Mouse (Mus musculus): Measurements from ENCODE around the gene Gpr157. TPM values are rescaled to one million over a fixed set of nuclear protein-coding genes. Genes with fewer than 3 reads are reported as not detected.
A peak's percentile ranks its signal among the peaks of the same experiment; 100 is the strongest.
"Not testable (repeated sequence)": the region's sequence is repeated elsewhere in the genome, so short reads cannot be mapped to it uniquely, and the experiment has no call there.

The Gpr157 gene
- 0.40 and 0.59 TPM in 2 replicates for polyA plus RNA-seq (2015; fragmentation: Nextera tagmentation; extraction: Ambion mirVana)

DNA sequence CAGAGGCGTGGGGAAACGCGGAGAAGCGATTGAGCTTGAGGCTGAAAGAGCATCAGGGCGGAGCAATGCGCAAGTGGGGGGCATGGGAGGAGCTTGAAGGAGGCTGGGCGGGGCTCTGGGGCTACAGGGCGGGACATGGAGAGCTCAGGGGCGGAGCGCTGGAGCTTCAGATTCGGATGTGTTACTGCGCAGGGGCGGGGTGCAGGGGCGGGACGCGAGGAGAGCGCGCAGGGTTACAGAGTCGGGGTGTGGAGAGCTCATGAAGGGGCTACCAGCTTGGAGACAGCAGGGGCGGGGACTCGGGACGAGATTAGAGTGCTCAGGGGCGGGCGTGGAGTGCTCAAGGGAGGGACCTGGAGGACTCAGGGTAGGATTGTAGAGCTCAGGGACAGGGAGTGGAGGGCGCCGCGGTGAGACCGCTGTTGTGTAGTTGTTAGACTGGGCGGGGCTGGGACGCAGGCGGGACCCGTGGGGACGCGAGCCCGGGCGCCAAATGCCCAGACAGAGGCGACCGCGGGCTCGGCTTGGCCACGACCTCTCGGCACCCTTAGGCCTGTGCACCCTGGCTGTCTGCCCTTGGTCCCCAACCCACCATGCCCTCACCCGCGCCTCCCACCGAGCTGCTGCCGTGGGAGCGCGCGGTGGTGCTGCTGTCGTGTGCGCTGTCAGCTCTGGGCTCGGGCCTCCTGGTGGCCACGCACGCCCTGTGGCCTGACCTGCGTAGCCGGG, at the start of gene Gpr157:
Gpr157 (plus strand) TSS at position 205 of the 729 bp plus-strand sequence.
- no peaks in the 10 kb centered on the region for H3K36me3 ChIP-seq
- no peaks in the 10 kb centered on the region for H3K9me3 ChIP-seq
- H3K9ac ChIP-seq, result peak within 1 kb of the TSS; percentile 43
- H3K27me3 ChIP-seq, result peaks cover 25% of the 10 kb centered on the region
- H3K4me3 ChIP-seq, result peak within 1 kb of the TSS; percentile 55
- peaks cover 14% of the 10 kb centered on the region for H3K4me1 ChIP-seq (replicated peaks)
- ATAC-seq (ENCODE audit: low FRiP score, low read depth), result peak; percentile 97
- under 1% methylated on average over 41 of the region's 56 CpGs for WGBS
- peak within 1 kb of the TSS; percentile 98 for H3K4me2 ChIP-seq
- H3K27ac ChIP-seq (replicated peaks), result 0 out of 2 replicates have a peak within 1 kb of the TSS, but pooled peaks have one; percentile 11

DNA sequence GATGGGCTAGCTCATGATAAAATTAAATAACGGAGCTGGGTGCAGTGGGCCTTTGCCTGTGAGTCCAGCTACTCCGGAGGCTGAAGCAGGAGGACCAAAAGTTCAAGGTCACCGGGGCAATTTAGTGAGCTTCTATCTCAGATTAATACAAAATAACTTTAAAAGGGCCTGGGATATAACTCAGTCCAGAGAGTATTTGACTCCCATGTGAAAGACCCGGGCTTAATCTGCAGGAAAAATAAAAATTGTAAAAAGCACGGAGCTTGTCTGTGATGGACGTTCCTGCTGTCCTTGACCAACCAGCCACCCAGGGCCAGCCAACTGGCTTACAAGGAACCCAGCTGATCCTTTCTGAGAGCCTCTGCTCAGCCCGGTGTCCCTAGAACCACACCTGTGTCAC, 48.6 kb upstream of the Gpr157 start:
- Histone ChIP-seq H3K4me3 (no peak overlapping the region), H3K4me2 (no peak overlapping the region), H3K9ac (no peak overlapping the region), H3K27ac (replicated peaks) (no peak overlapping the region), H3K27me3 (peaks cover 18% of the 10 kb centered on the region), H3K4me1 (replicated peaks) (peaks cover 5% of the 10 kb centered on the region), H3K36me3 (no peaks in the 10 kb centered on the region), H3K9me3 (no peaks in the 10 kb centered on the region)
- 92% methylated on average over 7 of the region's 7 CpGs for WGBS
- no peak for ATAC-seq (ENCODE audit: low FRiP score, low read depth)

DNA sequence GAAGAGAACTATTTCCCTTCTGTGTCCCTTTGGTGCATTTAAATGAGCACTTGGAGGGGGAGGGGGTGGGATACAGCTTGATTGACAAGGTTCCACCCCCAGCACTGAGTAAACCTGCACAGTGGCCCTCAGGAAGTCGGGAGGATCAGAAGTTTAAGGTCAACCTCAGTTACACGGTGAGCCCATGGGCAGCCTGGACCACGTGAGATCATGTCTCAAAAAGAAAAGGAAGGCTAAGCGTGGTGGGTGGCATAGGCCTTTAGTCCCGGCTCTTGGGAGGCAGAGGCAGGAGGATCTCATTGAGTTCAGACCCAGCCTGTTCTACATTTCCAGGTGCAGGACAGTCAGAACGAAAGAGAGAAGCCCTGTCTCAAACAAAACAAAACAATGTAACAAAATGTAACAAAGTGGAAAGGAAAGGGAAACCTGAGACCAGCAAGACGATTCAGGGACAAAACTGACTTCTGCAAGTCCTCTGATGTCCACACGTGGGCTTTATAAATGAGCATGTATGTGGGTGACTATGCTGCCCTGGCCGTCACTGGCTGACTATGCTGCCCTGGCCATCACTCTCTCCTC, 47.1 kb upstream of the Gpr157 start:
- Histone ChIP-seq H3K36me3 (no peaks in the 10 kb centered on the region), H3K4me3 (no peak overlapping the region), H3K27ac (replicated peaks) (no peak overlapping the region)

DNA sequence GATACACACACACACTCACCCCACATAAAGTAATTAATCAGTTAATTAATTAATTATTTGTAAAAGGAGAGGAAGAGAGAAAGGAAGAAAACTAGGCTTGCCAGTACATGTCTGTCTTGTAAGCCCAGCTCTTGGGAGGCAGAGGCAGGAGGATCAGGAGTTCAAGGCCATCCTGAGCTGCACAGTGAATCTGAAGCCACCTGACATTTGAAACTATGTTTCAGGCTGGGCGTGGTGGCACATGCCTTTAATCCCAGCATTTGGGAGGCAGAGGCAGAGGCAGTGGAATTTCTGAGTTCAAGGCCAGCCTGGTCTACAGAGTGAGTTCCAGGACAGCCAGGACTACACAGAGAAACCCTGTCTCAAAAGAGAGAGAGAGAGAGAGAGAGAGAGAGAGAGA, 46.3 kb upstream of the Gpr157 start:
- H3K27me3 ChIP-seq; H3K4me2 ChIP-seq; H3K4me1 ChIP-seq (replicated peaks); H3K36me3 ChIP-seq; H3K9ac ChIP-seq; H3K4me3 ChIP-seq; ATAC-seq (ENCODE audit: low FRiP score, low read depth); H3K9me3 ChIP-seq; H3K27ac ChIP-seq (replicated peaks): not testable (repeated sequence)
- 65% methylated on average over 1 of the region's 1 CpGs for WGBS

More for the DNA sequence above, 47.1 kb upstream of the Gpr157 start:
- Histone ChIP-seq H3K27me3 (peaks cover 8% of the 10 kb centered on the region), H3K4me2 (no peak overlapping the region), H3K9ac (no peak overlapping the region), H3K4me1 (replicated peaks) (no peaks in the 10 kb centered on the region), H3K9me3 (no peaks in the 10 kb centered on the region)
- ATAC-seq (ENCODE audit: low FRiP score, low read depth), result no peak
- WGBS, result 82% methylated on average over 9 of the region's 9 CpGs

DNA sequence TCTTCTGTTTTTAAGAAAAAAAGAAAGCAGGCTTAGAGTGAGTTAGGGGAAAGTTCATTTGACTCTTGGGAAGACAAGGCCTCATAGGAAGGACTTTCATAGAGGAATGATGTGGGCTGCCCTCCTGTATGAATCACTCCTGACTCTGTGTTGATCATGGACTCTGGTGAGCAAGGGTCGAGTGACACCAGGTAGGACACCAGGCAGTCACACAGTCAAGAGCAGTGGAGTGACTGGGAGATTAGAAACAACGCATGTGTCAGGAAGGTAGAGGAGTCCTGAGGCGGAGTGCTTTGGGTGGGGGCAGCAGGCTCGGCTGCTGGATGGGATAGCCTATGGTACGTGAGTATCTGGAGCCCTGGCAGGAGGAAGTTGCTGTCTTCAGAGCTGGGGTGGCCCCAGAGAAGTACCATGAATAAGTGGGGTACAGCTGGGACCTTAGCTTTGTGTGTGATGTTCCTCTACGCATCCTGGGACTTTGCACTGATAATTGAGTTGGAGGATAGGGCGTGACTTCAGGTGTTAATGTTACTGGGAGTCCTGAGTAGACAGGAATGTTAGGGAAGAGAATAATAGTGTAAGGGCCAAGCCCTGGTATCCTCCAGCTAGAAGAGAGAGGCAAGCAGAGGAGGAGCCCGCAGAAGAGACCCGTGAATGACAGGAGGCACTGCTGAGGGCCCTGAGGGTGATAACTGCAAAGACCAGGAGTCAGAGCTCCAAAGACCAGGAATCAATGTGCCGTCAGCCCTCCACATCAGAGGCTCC, 45.6 kb upstream of the Gpr157 start:
- peaks cover 6% of the 10 kb centered on the region; the same call in 1 of the 2 replicates for H3K27me3 ChIP-seq
- no peak overlapping the region for H3K4me3 ChIP-seq
- H3K27ac ChIP-seq (replicated peaks), result no peak overlapping the region
- no peak for ATAC-seq (ENCODE audit: low FRiP score, low read depth)
- H3K4me2 ChIP-seq, result no peak overlapping the region
- H3K9ac ChIP-seq, result no peak overlapping the region
- H3K36me3 ChIP-seq, result no peaks in the 10 kb centered on the region
- 82% methylated on average over 10 of the region's 10 CpGs for WGBS
- no peaks in the 10 kb centered on the region for H3K9me3 ChIP-seq
- no peaks in the 10 kb centered on the region for H3K4me1 ChIP-seq (replicated peaks)

- H3K27ac ChIP-seq (replicated peaks), result no peak overlapping the region
- no peak for ATAC-seq (ENCODE audit: low FRiP score, low read depth)
- peaks cover 14% of the 10 kb centered on the region for H3K4me1 ChIP-seq (replicated peaks)
- no peak overlapping the region for H3K4me3 ChIP-seq
- 99% methylated on average over 9 of the region's 9 CpGs for WGBS
- H3K36me3 ChIP-seq, result no peaks in the 10 kb centered on the region
- no peaks in the 10 kb centered on the region for H3K9me3 ChIP-seq
- no peak overlapping the region for H3K9ac ChIP-seq
- peaks cover 19% of the 10 kb centered on the region for H3K27me3 ChIP-seq
- H3K4me2 ChIP-seq, result no peak overlapping the region
Observed at GRCm38 (mm10) chr4:150043591-150043990, 43.6 kb upstream of the Gpr157 start.

- 0 out of 2 replicates have a peak, but pooled peaks have one; percentile 8 for ATAC-seq (ENCODE audit: low FRiP score, low read depth)
- peaks cover 45% of the 10 kb centered on the region for H3K27me3 ChIP-seq
Observed at GRCm38 (mm10) chr4:150048038-150048437, 39.1 kb upstream of the Gpr157 start.

DNA sequence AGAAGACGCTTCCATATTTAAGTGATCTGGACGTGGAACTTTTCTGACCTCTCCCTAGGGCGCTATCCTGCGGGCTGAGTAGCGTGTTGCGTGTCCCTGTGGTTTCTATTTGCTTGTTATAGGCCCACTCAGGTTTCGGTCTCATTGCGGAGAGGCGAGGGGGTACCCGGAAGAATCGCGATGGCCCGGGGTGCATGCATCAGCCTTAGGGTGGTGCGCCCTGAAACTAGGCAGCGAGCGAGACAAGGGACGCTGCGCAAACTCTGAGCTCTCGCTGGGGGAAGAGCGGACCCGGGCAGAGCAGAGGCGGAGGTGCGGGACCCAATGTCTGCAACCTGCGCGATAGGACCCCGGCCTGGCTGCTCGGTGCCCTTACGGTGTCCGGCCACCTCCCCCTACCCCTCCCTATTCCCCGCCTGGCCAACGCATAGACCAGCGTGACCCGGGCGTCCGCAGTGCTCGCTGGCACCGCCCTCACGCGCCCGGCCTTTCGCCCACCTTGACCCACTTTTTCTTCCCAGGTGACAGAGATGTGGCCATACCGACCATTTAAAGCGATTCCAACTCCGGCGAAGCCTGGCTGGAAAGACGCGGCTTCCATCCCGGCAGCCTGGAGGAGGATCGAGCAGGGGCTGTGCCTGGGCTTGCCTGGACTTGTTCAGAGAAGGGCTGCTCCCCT, 38.5 kb upstream of the Gpr157 start:
- no peaks in the 10 kb centered on the region for H3K9me3 ChIP-seq
- peaks cover 19% of the 10 kb centered on the region for H3K4me1 ChIP-seq (replicated peaks)
- H3K27ac ChIP-seq (replicated peaks), result no peak overlapping the region
- peak overlapping the region; percentile 43 for H3K4me3 ChIP-seq
- ATAC-seq (ENCODE audit: low FRiP score, low read depth), result no peak
- WGBS, result under 1% methylated on average over 49 of the region's 49 CpGs
- no peaks in the 10 kb centered on the region for H3K36me3 ChIP-seq
- peak overlapping the region; percentile 37 for H3K9ac ChIP-seq
- H3K4me2 ChIP-seq, result peak overlapping the region; percentile 80
- peaks cover 45% of the 10 kb centered on the region for H3K27me3 ChIP-seq

More at GRCm38 (mm10) chr4:150048038-150048437, 39.1 kb upstream of the Gpr157 start:
- peak overlapping the region; percentile 80 for H3K4me2 ChIP-seq
- 0% methylated on average over 20 of the region's 20 CpGs for WGBS
- peaks cover 19% of the 10 kb centered on the region for H3K4me1 ChIP-seq (replicated peaks)
- peak overlapping the region; percentile 43 for H3K4me3 ChIP-seq
- H3K9ac ChIP-seq, result no peak overlapping the region
- no peaks in the 10 kb centered on the region for H3K9me3 ChIP-seq
- H3K27ac ChIP-seq (replicated peaks), result no peak overlapping the region
- H3K36me3 ChIP-seq, result no peaks in the 10 kb centered on the region

DNA sequence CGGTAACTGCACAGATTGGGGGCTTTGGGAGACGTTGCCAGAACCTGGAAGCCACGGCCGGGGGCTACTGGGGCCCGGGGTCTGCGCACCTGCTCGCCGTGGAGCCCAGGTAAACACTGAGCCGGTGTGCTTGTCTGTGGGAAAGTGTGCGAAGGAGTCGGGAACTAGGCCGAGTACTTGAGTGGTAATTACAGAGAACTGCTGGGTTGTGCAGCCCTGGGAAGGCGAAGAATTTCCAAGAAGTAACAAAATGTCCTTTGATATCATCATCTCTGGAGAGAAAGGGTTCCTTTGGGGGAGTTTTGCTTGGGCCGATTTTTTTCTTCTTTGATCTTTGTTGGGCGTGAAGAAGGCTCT, 38.0 kb upstream of the Gpr157 start:
- H3K9me3 ChIP-seq, result no peaks in the 10 kb centered on the region
- peaks cover 19% of the 10 kb centered on the region for H3K4me1 ChIP-seq (replicated peaks)
- WGBS, result 25% methylated on average over 15 of the region's 15 CpGs
- H3K4me3 ChIP-seq, result peak overlapping the region; percentile 43
- no peak for ATAC-seq (ENCODE audit: low FRiP score, low read depth)
- H3K36me3 ChIP-seq, result no peaks in the 10 kb centered on the region
- H3K27me3 ChIP-seq, result peaks cover 45% of the 10 kb centered on the region
- peak overlapping the region; percentile 80 for H3K4me2 ChIP-seq
- H3K9ac ChIP-seq, result peak overlapping the region; percentile 37; the same call in 1 of the 2 replicates
- no peak overlapping the region for H3K27ac ChIP-seq (replicated peaks)

DNA sequence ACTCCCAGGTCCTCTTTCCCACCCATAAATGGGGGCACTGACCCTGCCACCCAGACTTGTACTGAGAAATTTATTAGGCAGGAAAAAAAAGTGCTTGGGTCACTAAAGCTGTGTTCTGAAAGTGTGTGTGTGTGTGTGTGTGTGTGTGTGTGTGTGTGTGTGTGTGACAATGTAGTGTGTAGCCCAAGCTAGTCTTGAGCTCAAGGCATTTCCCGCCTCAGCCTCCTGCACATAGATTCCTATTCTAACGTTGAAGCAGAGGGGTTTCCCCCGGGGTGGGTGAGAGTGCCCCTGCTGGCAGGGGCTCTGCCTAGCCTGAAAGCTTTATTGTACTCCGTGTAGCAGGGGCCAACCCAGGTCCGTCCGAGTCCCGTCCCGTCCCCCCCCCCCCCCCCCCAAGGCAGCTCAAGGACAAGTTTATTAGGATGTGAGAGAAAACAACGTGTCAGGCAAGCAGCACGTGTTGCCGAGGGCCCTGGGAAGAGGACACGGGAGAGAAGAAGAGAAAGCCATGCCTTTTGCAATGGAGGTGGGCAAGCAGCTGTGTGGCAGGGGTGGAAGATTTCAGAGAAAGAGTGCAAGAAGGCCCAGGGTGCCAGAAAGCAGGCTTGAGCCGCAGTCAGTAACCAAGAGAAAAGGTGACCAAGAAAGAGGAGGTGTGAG, 37.5 kb upstream of the Gpr157 start:
- no peak overlapping the region for H3K4me3 ChIP-seq
- no peak overlapping the region for H3K4me2 ChIP-seq
- no peak overlapping the region for H3K27ac ChIP-seq (replicated peaks)
- no peaks in the 10 kb centered on the region for H3K9me3 ChIP-seq
- peaks cover 19% of the 10 kb centered on the region for H3K4me1 ChIP-seq (replicated peaks)
- ATAC-seq (ENCODE audit: low FRiP score, low read depth), result 0 out of 2 replicates have a peak, but pooled peaks have one; percentile 51
- H3K36me3 ChIP-seq, result no peaks in the 10 kb centered on the region
- peaks cover 42% of the 10 kb centered on the region for H3K27me3 ChIP-seq
- H3K9ac ChIP-seq, result no peak overlapping the region
- WGBS, result 21% methylated on average over 13 of the region's 13 CpGs

DNA sequence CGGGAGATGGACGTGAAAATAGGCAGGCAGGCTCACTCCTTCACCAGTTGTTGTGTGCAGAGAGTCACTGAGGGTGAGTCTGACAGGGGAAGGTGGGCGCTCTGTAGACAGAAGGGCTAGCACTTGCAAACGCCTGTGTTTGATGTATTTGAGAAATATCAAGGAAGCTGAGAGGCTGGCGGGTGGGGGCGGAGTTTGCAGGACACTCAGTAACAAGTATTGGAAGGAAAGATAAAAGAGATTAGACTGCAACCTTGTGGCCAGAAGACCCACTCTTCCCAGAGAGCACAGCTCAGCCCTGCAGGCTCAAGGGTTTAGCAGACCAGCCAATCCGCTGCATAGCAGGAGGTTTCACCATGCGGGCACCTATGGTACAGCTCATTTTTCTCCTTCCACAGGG, 35.7 kb upstream of the Gpr157 start:
- peaks cover 39% of the 10 kb centered on the region for H3K27me3 ChIP-seq
- 81% methylated on average over 8 of the region's 8 CpGs for WGBS
- no peak for ATAC-seq (ENCODE audit: low FRiP score, low read depth)

More for the DNA sequence above, 35.7 kb upstream of the Gpr157 start:
- H3K4me1 ChIP-seq (replicated peaks), result peaks cover 19% of the 10 kb centered on the region
- H3K4me3 ChIP-seq, result no peak overlapping the region
- H3K9me3 ChIP-seq, result no peaks in the 10 kb centered on the region
- no peaks in the 10 kb centered on the region for H3K36me3 ChIP-seq
- H3K4me2 ChIP-seq, result no peak overlapping the region
- no peak overlapping the region for H3K9ac ChIP-seq
- no peak overlapping the region for H3K27ac ChIP-seq (replicated peaks)

All from hindbrain, embryonic 15.5 days (tissue).